Mouse (Mus musculus): ENCODE data around the gene Gbf1. TPM values are rescaled to one million over a fixed set of nuclear protein-coding genes. Genes with fewer than 3 reads are reported as not detected.

The Gbf1 gene
- polyA plus RNA-seq, 1 experiment from 2014 or later: 45.0 TPM

GRCm38 (mm10) chr19:46321101-46321943 lies 169.0 kb downstream of the Gbf1 start:
- H3K27me3 ChIP-seq (ENCODE audit: control insufficient read depth, insufficient read depth, low read length): peaks cover 100% of the 10 kb centered on the region
- no peak for ATAC-seq (ENCODE audit: insufficient number of reproducible peaks, insufficient read depth, low FRiP score, low read depth)
- no peak overlapping the region for H3K4me3 ChIP-seq (ENCODE audit: control insufficient read depth in 1 of 2, insufficient read depth in 1 of 2, low read depth in 1 of 2, low read length in 2 of 2)
- H3K9me3 ChIP-seq (ENCODE audit: control insufficient read depth, low read length): no peaks in the 10 kb centered on the region
- H3K36me3 ChIP-seq (ENCODE audit: control insufficient read depth, insufficient read depth, low read length): no peaks in the 10 kb centered on the region
- no peak overlapping the region for H3K27ac ChIP-seq (replicated peaks in 1 of 2; ENCODE audit: control insufficient read depth in 1 of 2, insufficient read depth in 1 of 2, low read depth in 2 of 2, low read length in 2 of 2)
- no peak overlapping the region for H3K9ac ChIP-seq (ENCODE audit: low read length)
- H3K4me1 ChIP-seq (ENCODE audit: control insufficient read depth in 2 of 2, insufficient read depth in 2 of 2, low read length in 2 of 2): peaks cover 3 to 14% of the 10 kb centered on the region in 2 experiments
- WGBS: 35% methylated on average over 6 of the region's 6 CpGs
- H3K4me2 ChIP-seq (ENCODE audit: low read length): no peak overlapping the region

- Histone ChIP-seq H3K36me3 (ENCODE audit: control insufficient read depth, insufficient read depth, low read length) (no peaks in the 10 kb centered on the region), H3K9me3 (ENCODE audit: control insufficient read depth, low read length) (no peaks in the 10 kb centered on the region), H3K4me2 (ENCODE audit: low read length) (no peak overlapping the region), H3K4me3 (ENCODE audit: control insufficient read depth in 1 of 2, insufficient read depth in 1 of 2, low read depth in 1 of 2, low read length in 2 of 2) (no peak overlapping the region), H3K9ac (ENCODE audit: low read length) (no peak overlapping the region), H3K27ac (replicated peaks in 1 of 2; ENCODE audit: control insufficient read depth in 1 of 2, insufficient read depth in 1 of 2, low read depth in 2 of 2, low read length in 2 of 2) (no peak overlapping the region), H3K27me3 (ENCODE audit: control insufficient read depth, insufficient read depth, low read length) (peaks cover 100% of the 10 kb centered on the region), H3K4me1 (ENCODE audit: control insufficient read depth in 2 of 2, insufficient read depth in 2 of 2, low read length in 2 of 2) (peaks cover 8 to 14% of the 10 kb centered on the region in 2 experiments)
- 52% methylated on average over 11 of the region's 11 CpGs for WGBS
- ATAC-seq (ENCODE audit: insufficient number of reproducible peaks, insufficient read depth, low FRiP score, low read depth): no peak
Observed at GRCm38 (mm10) chr19:46322144-46322995, 170.1 kb downstream of the Gbf1 start.

GRCm38 (mm10) chr19:46322996-46323572 lies 170.8 kb downstream of the Gbf1 start:
- H3K4me3 ChIP-seq (ENCODE audit: control insufficient read depth in 1 of 2, insufficient read depth in 1 of 2, low read depth in 1 of 2, low read length in 2 of 2): no peak overlapping the region
- H3K36me3 ChIP-seq (ENCODE audit: control insufficient read depth, insufficient read depth, low read length): no peaks in the 10 kb centered on the region
- H3K4me2 ChIP-seq (ENCODE audit: low read length): no peak overlapping the region
- no peak overlapping the region for H3K27ac ChIP-seq (replicated peaks in 1 of 2; ENCODE audit: control insufficient read depth in 1 of 2, insufficient read depth in 1 of 2, low read depth in 2 of 2, low read length in 2 of 2)
- no peaks in the 10 kb centered on the region for H3K9me3 ChIP-seq (ENCODE audit: control insufficient read depth, low read length)
- no peak for ATAC-seq (ENCODE audit: insufficient number of reproducible peaks, insufficient read depth, low FRiP score, low read depth)
- H3K27me3 ChIP-seq (ENCODE audit: control insufficient read depth, insufficient read depth, low read length): peaks cover 96% of the 10 kb centered on the region
- no peak overlapping the region for H3K9ac ChIP-seq (ENCODE audit: low read length)
- peaks cover 8 to 13% of the 10 kb centered on the region in 2 experiments for H3K4me1 ChIP-seq (ENCODE audit: control insufficient read depth in 2 of 2, insufficient read depth in 2 of 2, low read length in 2 of 2)
- 68% methylated on average over 13 of the region's 13 CpGs for WGBS

- peaks cover 89% of the 10 kb centered on the region for H3K27me3 ChIP-seq (ENCODE audit: control insufficient read depth, insufficient read depth, low read length)
- H3K9me3 ChIP-seq (ENCODE audit: control insufficient read depth, low read length): no peaks in the 10 kb centered on the region
- no peak overlapping the region for H3K27ac ChIP-seq (replicated peaks in 1 of 2; ENCODE audit: control insufficient read depth in 1 of 2, insufficient read depth in 1 of 2, low read depth in 2 of 2, low read length in 2 of 2)
- peaks cover 8 to 13% of the 10 kb centered on the region in 2 experiments; a peak in 3 of 4 replicates for H3K4me1 ChIP-seq (ENCODE audit: control insufficient read depth in 2 of 2, insufficient read depth in 2 of 2, low read length in 2 of 2)
- no peak overlapping the region for H3K4me2 ChIP-seq (ENCODE audit: low read length)
- H3K4me3 ChIP-seq (ENCODE audit: control insufficient read depth in 1 of 2, insufficient read depth in 1 of 2, low read depth in 1 of 2, low read length in 2 of 2): no peak overlapping the region
- ATAC-seq (ENCODE audit: insufficient number of reproducible peaks, insufficient read depth, low FRiP score, low read depth): no peak
- WGBS: 57% methylated on average over 5 of the region's 5 CpGs
- H3K36me3 ChIP-seq (ENCODE audit: control insufficient read depth, insufficient read depth, low read length): no peaks in the 10 kb centered on the region
- no peak overlapping the region for H3K9ac ChIP-seq (ENCODE audit: low read length)
Observed at GRCm38 (mm10) chr19:46323716-46324115, 171.4 kb downstream of the Gbf1 start.

GRCm38 (mm10) chr19:46324366-46324765 lies 172.1 kb downstream of the Gbf1 start:
- 59% methylated on average over 11 of the region's 11 CpGs for WGBS
- Histone ChIP-seq H3K27me3 (ENCODE audit: control insufficient read depth, insufficient read depth, low read length) (peaks cover 83% of the 10 kb centered on the region), H3K9ac (ENCODE audit: low read length) (no peak overlapping the region), H3K27ac (replicated peaks in 1 of 2; ENCODE audit: control insufficient read depth in 1 of 2, insufficient read depth in 1 of 2, low read depth in 2 of 2, low read length in 2 of 2) (no peak overlapping the region), H3K36me3 (ENCODE audit: control insufficient read depth, insufficient read depth, low read length) (no peaks in the 10 kb centered on the region), H3K4me2 (ENCODE audit: low read length) (no peak overlapping the region), H3K9me3 (ENCODE audit: control insufficient read depth, low read length) (no peaks in the 10 kb centered on the region), H3K4me3 (ENCODE audit: control insufficient read depth in 1 of 2, insufficient read depth in 1 of 2, low read depth in 1 of 2, low read length in 2 of 2) (no peak overlapping the region), H3K4me1 (ENCODE audit: control insufficient read depth in 2 of 2, insufficient read depth in 2 of 2, low read length in 2 of 2) (peaks cover 7 to 14% of the 10 kb centered on the region in 2 experiments)
- ATAC-seq (ENCODE audit: insufficient number of reproducible peaks, insufficient read depth, low FRiP score, low read depth): no peak

- no peak overlapping the region for H3K27ac ChIP-seq (replicated peaks in 1 of 2; ENCODE audit: control insufficient read depth in 1 of 2, insufficient read depth in 1 of 2, low read depth in 2 of 2, low read length in 2 of 2)
- no peak overlapping the region for H3K4me3 ChIP-seq (ENCODE audit: control insufficient read depth in 1 of 2, insufficient read depth in 1 of 2, low read depth in 1 of 2, low read length in 2 of 2)
- WGBS: 43% methylated on average over 5 of the region's 5 CpGs
- no peaks in the 10 kb centered on the region for H3K36me3 ChIP-seq (ENCODE audit: control insufficient read depth, insufficient read depth, low read length)
- peaks cover 8 to 19% of the 10 kb centered on the region in 2 experiments for H3K4me1 ChIP-seq (ENCODE audit: control insufficient read depth in 2 of 2, insufficient read depth in 2 of 2, low read length in 2 of 2)
- no peak overlapping the region for H3K9ac ChIP-seq (ENCODE audit: low read length)
- no peak overlapping the region for H3K4me2 ChIP-seq (ENCODE audit: low read length)
- ATAC-seq (ENCODE audit: insufficient number of reproducible peaks, insufficient read depth, low FRiP score, low read depth): no peak
- peaks cover 77% of the 10 kb centered on the region for H3K27me3 ChIP-seq (ENCODE audit: control insufficient read depth, insufficient read depth, low read length)
- no peaks in the 10 kb centered on the region for H3K9me3 ChIP-seq (ENCODE audit: control insufficient read depth, low read length)
Observed at GRCm38 (mm10) chr19:46324918-46325317, 172.6 kb downstream of the Gbf1 start.

- H3K4me3 ChIP-seq (ENCODE audit: control insufficient read depth in 1 of 2, insufficient read depth in 1 of 2, low read depth in 1 of 2, low read length in 2 of 2): no peak overlapping the region
- H3K36me3 ChIP-seq (ENCODE audit: control insufficient read depth, insufficient read depth, low read length): peaks cover 11% of the 10 kb centered on the region
- H3K27ac ChIP-seq (replicated peaks in 1 of 2; ENCODE audit: control insufficient read depth in 1 of 2, insufficient read depth in 1 of 2, low read depth in 2 of 2, low read length in 2 of 2): no peak overlapping the region
- no peak overlapping the region for H3K4me2 ChIP-seq (ENCODE audit: low read length)
- H3K27me3 ChIP-seq (ENCODE audit: control insufficient read depth, insufficient read depth, low read length): peaks cover 65% of the 10 kb centered on the region
- ATAC-seq (ENCODE audit: insufficient number of reproducible peaks, insufficient read depth, low FRiP score, low read depth): no peak
- peaks cover 8 to 19% of the 10 kb centered on the region in 2 experiments for H3K4me1 ChIP-seq (ENCODE audit: control insufficient read depth in 2 of 2, insufficient read depth in 2 of 2, low read length in 2 of 2)
- no peak overlapping the region for H3K9ac ChIP-seq (ENCODE audit: low read length)
- no peaks in the 10 kb centered on the region for H3K9me3 ChIP-seq (ENCODE audit: control insufficient read depth, low read length)
- WGBS: 6% methylated on average over 28 of the region's 29 CpGs
Observed at GRCm38 (mm10) chr19:46326019-46326755, 173.9 kb downstream of the Gbf1 start.

Data from heart, embryonic 14.5 days (tissue).